Mouse (Mus musculus): ENCODE measurements at regions not wholly inside any gene's neighbourhood (a gene's known extent, or its start where the extent isn't known, plus 50 kb on each side); places are given as distances from the start of the nearest gene placed in this dataset.

DNA sequence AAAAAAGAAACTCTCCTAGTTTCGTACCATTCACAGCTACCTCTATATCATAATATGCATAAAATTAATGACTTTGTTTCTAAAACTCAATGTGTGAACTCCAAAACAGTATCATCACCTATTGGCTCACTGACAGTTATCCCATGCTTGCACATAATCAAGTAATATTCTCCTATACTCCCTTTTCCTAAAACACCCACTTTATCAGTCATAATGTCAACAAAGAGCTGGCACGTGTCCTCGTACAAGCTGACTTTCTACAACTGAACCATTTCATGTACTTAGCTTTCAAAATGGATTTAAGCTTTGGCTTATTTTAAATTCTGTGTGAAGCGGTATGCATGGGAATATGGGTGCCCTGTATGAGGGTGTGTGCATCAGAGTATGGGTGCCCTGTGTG, 58.0 kb upstream of the Golim4 start:
- Histone ChIP-seq H3K36me3 (ENCODE audit: control insufficient read depth, insufficient read depth, low read length) (no peaks in the 10 kb centered on the region), H3K4me1 (ENCODE audit: control insufficient read depth, insufficient read depth, low read length) (no peaks in the 10 kb centered on the region), H3K4me2 (replicated peaks; ENCODE audit: low read depth, low read length) (no peak overlapping the region), H3K4me3 (ENCODE audit: low read length) (no peak overlapping the region), H3K27ac (ENCODE audit: low read depth, low read length) (no peak overlapping the region), H3K9ac (ENCODE audit: low read depth, low read length) (no peak overlapping the region), H3K9me3 (ENCODE audit: control insufficient read depth, low read length) (no peaks in the 10 kb centered on the region), H3K27me3 (ENCODE audit: control insufficient read depth, insufficient read depth, low read length) (no peaks in the 10 kb centered on the region)
- ATAC-seq (ENCODE audit: low FRiP score, low TSS enrichment): no peak
- WGBS: 85% methylated on average over 4 of the region's 4 CpGs

- Histone ChIP-seq H3K36me3 (ENCODE audit: control insufficient read depth, insufficient read depth, low read length) (no peaks in the 10 kb centered on the region), H3K4me3 (ENCODE audit: low read length) (no peak overlapping the region), H3K9me3 (ENCODE audit: control insufficient read depth, low read length) (no peaks in the 10 kb centered on the region), H3K27me3 (ENCODE audit: control insufficient read depth, insufficient read depth, low read length) (no peaks in the 10 kb centered on the region), H3K4me2 (replicated peaks; ENCODE audit: low read depth, low read length) (no peak overlapping the region), H3K9ac (ENCODE audit: low read depth, low read length) (no peak overlapping the region), H3K27ac (ENCODE audit: low read depth, low read length) (no peak overlapping the region), H3K4me1 (ENCODE audit: control insufficient read depth, insufficient read depth, low read length) (no peaks in the 10 kb centered on the region)
- 30% methylated on average over 3 of the region's 3 CpGs for WGBS
- ATAC-seq (ENCODE audit: low FRiP score, low TSS enrichment): peak; percentile 64; the same call in 1 of the 2 replicates
These were observed 51.9 kb upstream of the Golim4 start for GRCm38 (mm10) chr3:76008564-76009183.

Measured in kidney, embryonic 14.5 days (tissue).